In genomic region chr5:80627225-80627624, GRCm38 (mm10) we compare ENCODE assay signal across 25 mouse cellular contexts.
A peak's percentile ranks its signal among the peaks of the same experiment; 100 is the strongest.
DNase-seq lines count a peak whose midpoint lies in the region; ATAC-seq and TF ChIP-seq lines count a peak whose summit lies in the region.
"Had no signal": no experiment of that assay in that cellular context is flagged by ENCODE, and none has a peak within 500 bp of the region (broad histone marks: within the 10 kb centered on the region; RNA-seq: fewer than 3 reads in every experiment).

No protein-coding gene starts in this region.

- peak; percentile 49; the same call in 1 of the 2 replicates for ATAC-seq in forebrain, embryonic 16.5 days
- ATAC-seq in hindbrain, embryonic 16.5 days: no peak
- ATAC-seq: hindbrain, postnatal 0 days; intestine, embryonic 16.5 days; midbrain, embryonic 15.5 days had no signal

- no peak overlapping the region for H3K4me2 ChIP-seq in forebrain, embryonic 16.5 days (ENCODE audit: low read length)
- no peak overlapping the region for H3K4me2 ChIP-seq in CH12.LX (ENCODE audit: insufficient read depth, low read depth, poor library complexity, severe bottlenecking)
- H3K4me2 ChIP-seq in hindbrain, embryonic 16.5 days (ENCODE audit: low read length): no peak overlapping the region
- H3K4me2 ChIP-seq: heart, embryonic 12.5 days; limb, embryonic 15.5 days; midbrain, embryonic 15.5 days; neural tube, embryonic 12.5 days had no signal

- TF ChIP-seq EP300 in CH12.LX (IDR thresholded peaks at IDR 0.05; ENCODE audit: low read length): no peak

- no peak overlapping the region for H3K9ac ChIP-seq in forebrain, embryonic 16.5 days (replicated peaks; ENCODE audit: low read depth, low read length)
- H3K9ac ChIP-seq in CH12.LX (ENCODE audit: insufficient read depth, low read depth): no peak overlapping the region
- H3K9ac ChIP-seq in hindbrain, embryonic 16.5 days (ENCODE audit: low read depth, low read length): no peak overlapping the region
- H3K9ac ChIP-seq: heart, embryonic 12.5 days; limb, embryonic 15.5 days; liver, embryonic 14.5 days; midbrain, embryonic 15.5 days; neural tube, embryonic 12.5 days had no signal

- DNase-seq in cerebellum, postnatal 10 days: peak; percentile 24 to 46
- DNase-seq in cerebellum, adult 11-12 months: no peak
- DNase-seq in forebrain, embryonic 10.5 days (ENCODE audit: extremely low spot score, low spot score): no peak
- peak; percentile 5 to 12 for DNase-seq in layer of hippocampus, postnatal 10 days (ENCODE audit: low spot score in 2 of 2)
- DNase-seq in layer of hippocampus, postnatal 25 days (ENCODE audit: extremely low spot score in 1 of 2, low spot score in 1 of 2): no peak
- DNase-seq in CH12.LX (ENCODE audit: extremely low read depth): no peak
- DNase-seq: adrenal gland, postnatal 14 days; cerebellum, adult 9-11 months; kidney, postnatal 36 days; layer of hippocampus, adult 9-11 months; lung, postnatal 4 days; right cerebral cortex, postnatal 25 days; spleen, adult 18-20 months; thymus, adult 18-20 months; thymus, postnatal 36 days had no signal

- in situ Hi-C loops in CH12.LX (cut with MboI; ENCODE audit: low pct_ligation_motif_present, low pct_unique_long_range_greater_than_20kb, low sequenced_read_pairs): no loop called here

- H3K4me1 ChIP-seq in forebrain, embryonic 16.5 days (replicated peaks; ENCODE audit: control insufficient read depth, insufficient read depth, low read length): no peaks in the 10 kb centered on the region
- H3K4me1 ChIP-seq in forebrain, embryonic 10.5 days: no peaks in the 10 kb centered on the region
- H3K4me1 ChIP-seq in CH12.LX (ENCODE audit: control insufficient read depth in 1 of 2, insufficient read depth in 2 of 2): no peaks in the 10 kb centered on the region
- H3K4me1 ChIP-seq in hindbrain, embryonic 16.5 days (ENCODE audit: control insufficient read depth, insufficient read depth, low read depth, low read length): no peaks in the 10 kb centered on the region
- H3K4me1 ChIP-seq: heart, embryonic 12.5 days; hindbrain, embryonic 10.5 days; limb, embryonic 15.5 days; midbrain, embryonic 15.5 days; neural tube, embryonic 12.5 days had no signal

- H3K4me3 ChIP-seq in forebrain, embryonic 16.5 days (replicated peaks; ENCODE audit: low read length): no peak overlapping the region
- no peak overlapping the region for H3K4me3 ChIP-seq in forebrain, embryonic 10.5 days
- no peak overlapping the region for H3K4me3 ChIP-seq in CH12.LX (replicated peaks in 1 of 3; ENCODE audit: low read depth in 2 of 3, low read length in 2 of 3, poor library complexity in 1 of 3)
- H3K4me3 ChIP-seq in hindbrain, embryonic 16.5 days (ENCODE audit: low read length): no peak overlapping the region
- H3K4me3 ChIP-seq: heart, embryonic 12.5 days; hindbrain, embryonic 10.5 days; limb, embryonic 15.5 days; midbrain, embryonic 15.5 days; neural tube, embryonic 12.5 days had no signal

- dilution Hi-C loops in CH12.LX (cut with MboI; ENCODE audit: extremely low pct_ligation_motif_present, extremely low pct_unique_long_range_greater_than_20kb, low sequenced_read_pairs): no loop called here

- TF ChIP-seq POLR2A in CH12.LX (IDR thresholded peaks at IDR 0.05; ENCODE audit: low read depth, low read length): no peak

- no peaks in the 10 kb centered on the region for H3K36me3 ChIP-seq in forebrain, embryonic 16.5 days (ENCODE audit: control insufficient read depth, insufficient read depth)
- H3K36me3 ChIP-seq in forebrain, embryonic 10.5 days (replicated peaks): no peaks in the 10 kb centered on the region
- H3K36me3 ChIP-seq in CH12.LX (replicated peaks in 1 of 2; ENCODE audit: control insufficient read depth in 1 of 2, insufficient read depth in 1 of 2, low read length in 1 of 2): no peaks in the 10 kb centered on the region
- no peaks in the 10 kb centered on the region for H3K36me3 ChIP-seq in hindbrain, embryonic 16.5 days (ENCODE audit: control insufficient read depth, insufficient read depth, low read length)
- H3K36me3 ChIP-seq: heart, embryonic 12.5 days; hindbrain, embryonic 10.5 days; limb, embryonic 15.5 days; midbrain, embryonic 15.5 days; neural tube, embryonic 12.5 days had no signal

- TF ChIP-seq RAD21 in CH12.LX (IDR thresholded peaks at IDR 0.05; ENCODE audit: low read depth, low read length): peak; percentile 11

- no peaks in the 10 kb centered on the region for H3K27me3 ChIP-seq in forebrain, embryonic 16.5 days (replicated peaks; ENCODE audit: control insufficient read depth, insufficient read depth, low read length)
- no peaks in the 10 kb centered on the region for H3K27me3 ChIP-seq in forebrain, embryonic 10.5 days (ENCODE audit: poor library complexity, severe bottlenecking)
- no peaks in the 10 kb centered on the region for H3K27me3 ChIP-seq in CH12.LX (replicated peaks)
- H3K27me3 ChIP-seq in hindbrain, embryonic 16.5 days (replicated peaks; ENCODE audit: control insufficient read depth, insufficient read depth, low read length): no peaks in the 10 kb centered on the region
- H3K27me3 ChIP-seq: heart, embryonic 12.5 days; limb, embryonic 15.5 days; midbrain, embryonic 15.5 days; neural tube, embryonic 12.5 days had no signal

- 0 out of 4 replicates have a peak, but pooled peaks of 1 of the 2 experiments have one; percentile 4 for TF ChIP-seq CTCF in CH12.LX (conservative IDR thresholded peaks at IDR 0.05 in 1 of 2, IDR thresholded peaks at IDR 0.05 in 1 of 2; ENCODE audit: low read depth in 2 of 2, low read length in 2 of 2)

- no peaks in the 10 kb centered on the region for H3K79me2 ChIP-seq in CH12.LX (replicated peaks; ENCODE audit: control insufficient read depth, extremely low read depth, insufficient read depth, poor library complexity, severe bottlenecking)

- 65% methylated on average over 3 of the region's 3 CpGs for WGBS in forebrain, embryonic 16.5 days
- WGBS in forebrain, embryonic 10.5 days: 72% methylated on average over 3 of the region's 3 CpGs
- WGBS in hindbrain, embryonic 16.5 days: 74% methylated on average over 3 of the region's 3 CpGs

- no peak overlapping the region for H3K27ac ChIP-seq in forebrain, embryonic 16.5 days (ENCODE audit: low read length)
- no peak overlapping the region for H3K27ac ChIP-seq in forebrain, embryonic 10.5 days
- no peak overlapping the region for H3K27ac ChIP-seq in CH12.LX (ENCODE audit: insufficient read depth, low read depth)
- no peak overlapping the region for H3K27ac ChIP-seq in hindbrain, embryonic 16.5 days (ENCODE audit: low read depth, low read length)
- H3K27ac ChIP-seq: hindbrain, embryonic 10.5 days; hindbrain, postnatal 0 days; limb, embryonic 15.5 days; liver, embryonic 14.5 days; midbrain, embryonic 15.5 days; neural tube, embryonic 12.5 days had no signal

- no peaks in the 10 kb centered on the region for H3K9me3 ChIP-seq in forebrain, embryonic 16.5 days (ENCODE audit: control insufficient read depth, low read length)
- H3K9me3 ChIP-seq in forebrain, embryonic 10.5 days: no peaks in the 10 kb centered on the region
- H3K9me3 ChIP-seq in CH12.LX (replicated peaks; ENCODE audit: low read length): no peaks in the 10 kb centered on the region
- no peaks in the 10 kb centered on the region for H3K9me3 ChIP-seq in hindbrain, embryonic 16.5 days (ENCODE audit: control insufficient read depth, low read length)
- H3K9me3 ChIP-seq: heart, embryonic 12.5 days; hindbrain, embryonic 10.5 days; limb, embryonic 15.5 days; midbrain, embryonic 15.5 days; neural tube, embryonic 12.5 days had no signal

TF ChIP-seq in CH12.LX, 34 proteins besides CTCF, POLR2A, EP300 and RAD21:
- TF ChIP-seq POLR2AphosphoS2 (IDR thresholded peaks at IDR 0.05; ENCODE audit: low read depth, low read length) (no peak), MXI1 (IDR thresholded peaks at IDR 0.05; ENCODE audit: low read depth, low read length) (no peak), BHLHE40 (IDR thresholded peaks at IDR 0.05; ENCODE audit: low read depth, low read length) (no peak), MAFK (IDR thresholded peaks at IDR 0.05; ENCODE audit: insufficient replicate concordance, low read length) (no peak), E2F4 (IDR thresholded peaks at IDR 0.05; ENCODE audit: insufficient replicate concordance, low read depth, low read length) (no peak)

Comparison
In these comparisons a context has a peak if more than half of its experiments do, and no peak if none do; other contexts are left out.
1. DNase-seq: peak in cerebellum, postnatal 10 days (2 of 2) and layer of hippocampus, postnatal 10 days (2 of 2); none in cerebellum, adult 11-12 months (single experiment), forebrain, embryonic 10.5 days (single experiment), layer of hippocampus, postnatal 25 days (0 of 2) and CH12.LX (single experiment).